Mouse (Mus musculus): ENCODE measurements around the gene Adcy7.

The Adcy7 gene

DNA sequence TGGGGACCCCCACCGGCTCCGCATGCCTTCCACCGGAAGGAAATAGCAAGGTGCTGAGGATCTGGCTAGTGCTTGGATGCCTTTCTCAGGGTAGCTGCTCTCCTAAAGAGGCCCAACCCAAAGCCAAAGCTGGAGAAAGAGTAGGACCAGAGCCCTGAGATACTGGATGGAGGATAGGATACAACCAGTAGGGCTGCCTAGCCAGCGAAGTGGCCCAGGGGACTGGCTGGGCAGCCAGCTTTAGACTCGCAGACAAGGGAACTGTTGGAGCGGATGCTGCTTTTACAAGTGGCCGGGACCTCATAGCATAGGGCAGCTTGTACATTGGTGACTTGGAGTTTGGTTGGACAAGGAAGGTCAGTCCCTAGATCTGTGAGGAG is 838 bp downstream of the Adcy7 start:
- DNase-seq (ENCODE audit: low read depth, low spot score): no peak

DNA sequence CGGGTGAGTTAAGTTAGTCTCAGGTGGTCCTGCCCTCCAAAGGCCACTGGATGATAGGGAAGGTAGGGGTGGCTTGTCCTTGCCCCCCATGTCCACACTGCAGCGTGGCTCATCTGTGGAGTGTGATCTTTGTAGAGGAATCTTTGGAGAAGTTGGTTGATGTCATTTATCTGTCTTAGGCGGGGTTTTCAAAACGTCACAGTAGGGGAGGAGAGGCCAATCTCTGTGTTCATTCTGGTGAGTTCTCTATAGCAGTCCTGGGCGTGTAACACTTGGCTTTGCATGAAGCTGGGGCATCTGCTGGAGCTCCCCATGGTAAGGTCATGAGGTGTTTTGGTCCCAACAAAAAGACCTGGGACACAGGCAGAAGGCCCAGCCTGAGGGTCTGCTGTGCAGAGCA is 1.9 kb downstream of the Adcy7 start:
- no peak for DNase-seq (ENCODE audit: low read depth, low spot score)

DNA sequence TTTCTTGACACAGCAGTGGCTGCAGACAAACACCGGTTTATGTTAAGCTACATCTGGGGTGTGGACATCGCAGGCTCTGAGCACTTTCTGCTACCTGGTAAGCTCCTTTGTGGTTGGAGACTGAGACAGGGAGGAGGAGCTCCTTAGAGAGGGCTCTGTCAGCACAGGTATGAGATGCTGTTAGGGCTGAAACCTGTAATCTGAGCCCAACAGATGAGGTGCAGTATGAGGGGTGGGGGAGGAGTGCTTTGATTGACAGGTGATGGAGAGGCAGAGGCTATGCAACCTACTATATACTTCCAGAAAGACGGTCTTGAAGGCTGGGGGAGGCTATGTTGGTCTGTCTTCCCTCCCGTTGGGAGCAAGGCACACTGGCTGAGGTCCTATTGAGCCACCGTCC is 7.0 kb downstream of the Adcy7 start:
- DNase-seq (ENCODE audit: low read depth, low spot score): no peak

DNA sequence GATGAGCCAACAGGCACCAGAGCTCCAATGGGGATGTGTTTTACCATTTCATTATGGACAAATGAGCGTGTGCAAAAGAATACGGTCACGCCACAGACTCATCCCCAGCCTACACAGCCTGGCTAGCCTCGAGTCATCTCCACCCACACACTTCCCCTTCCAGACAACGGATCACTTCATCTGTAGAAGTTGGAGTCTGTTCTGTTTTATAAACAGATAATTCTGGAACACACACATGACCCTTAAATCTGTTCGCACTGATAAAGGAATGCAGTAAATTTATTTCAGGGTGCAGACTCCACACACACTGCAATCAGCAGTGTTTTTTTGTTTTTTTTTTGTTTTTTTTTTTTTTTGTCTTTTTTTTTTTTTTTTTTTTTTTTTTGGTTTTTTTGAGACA is 7.5 kb downstream of the Adcy7 start:
- no peak for DNase-seq (ENCODE audit: low read depth, low spot score)

DNA sequence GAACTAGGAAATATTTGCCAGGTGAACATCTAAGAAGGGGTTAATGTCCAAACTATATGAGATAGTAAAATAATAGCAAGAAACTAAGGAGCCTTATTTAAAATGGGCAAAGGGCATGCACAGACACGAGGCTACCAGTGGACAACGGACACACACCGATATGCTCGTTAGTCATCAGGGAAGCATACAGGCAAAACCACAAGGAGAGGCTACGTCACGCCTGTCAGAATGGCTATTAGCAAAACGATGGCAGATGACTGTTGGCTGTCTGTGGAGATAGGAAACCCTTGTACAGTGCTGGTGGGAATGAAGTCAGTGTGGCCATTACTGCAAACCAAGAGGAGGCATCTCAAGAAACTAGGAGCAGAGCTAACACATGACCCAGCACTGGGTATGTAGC is 8.7 kb downstream of the Adcy7 start:
- DNase-seq (ENCODE audit: low read depth, low spot score): no peak

DNA sequence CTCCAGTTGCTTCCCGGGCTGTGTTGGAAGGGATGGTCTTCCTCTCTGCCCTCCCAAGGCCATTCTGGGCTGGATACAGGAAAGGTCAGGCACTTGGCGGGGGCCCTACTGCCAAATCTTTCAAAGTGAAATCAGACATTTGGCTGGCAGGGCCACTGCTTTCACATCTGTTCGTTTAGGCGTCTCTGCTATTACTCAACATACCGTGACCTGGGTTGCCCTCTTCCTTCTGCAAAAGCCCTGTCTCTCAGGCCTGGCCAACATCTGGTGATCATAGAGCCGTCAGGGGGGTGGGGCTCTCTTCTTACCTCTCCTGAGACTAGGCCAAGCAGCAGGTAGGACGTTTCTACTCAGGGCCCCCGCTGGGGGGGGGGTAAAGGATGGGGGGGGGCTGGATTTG is 10.5 kb downstream of the Adcy7 start:
- DNase-seq (ENCODE audit: low read depth, low spot score): no peak

DNA sequence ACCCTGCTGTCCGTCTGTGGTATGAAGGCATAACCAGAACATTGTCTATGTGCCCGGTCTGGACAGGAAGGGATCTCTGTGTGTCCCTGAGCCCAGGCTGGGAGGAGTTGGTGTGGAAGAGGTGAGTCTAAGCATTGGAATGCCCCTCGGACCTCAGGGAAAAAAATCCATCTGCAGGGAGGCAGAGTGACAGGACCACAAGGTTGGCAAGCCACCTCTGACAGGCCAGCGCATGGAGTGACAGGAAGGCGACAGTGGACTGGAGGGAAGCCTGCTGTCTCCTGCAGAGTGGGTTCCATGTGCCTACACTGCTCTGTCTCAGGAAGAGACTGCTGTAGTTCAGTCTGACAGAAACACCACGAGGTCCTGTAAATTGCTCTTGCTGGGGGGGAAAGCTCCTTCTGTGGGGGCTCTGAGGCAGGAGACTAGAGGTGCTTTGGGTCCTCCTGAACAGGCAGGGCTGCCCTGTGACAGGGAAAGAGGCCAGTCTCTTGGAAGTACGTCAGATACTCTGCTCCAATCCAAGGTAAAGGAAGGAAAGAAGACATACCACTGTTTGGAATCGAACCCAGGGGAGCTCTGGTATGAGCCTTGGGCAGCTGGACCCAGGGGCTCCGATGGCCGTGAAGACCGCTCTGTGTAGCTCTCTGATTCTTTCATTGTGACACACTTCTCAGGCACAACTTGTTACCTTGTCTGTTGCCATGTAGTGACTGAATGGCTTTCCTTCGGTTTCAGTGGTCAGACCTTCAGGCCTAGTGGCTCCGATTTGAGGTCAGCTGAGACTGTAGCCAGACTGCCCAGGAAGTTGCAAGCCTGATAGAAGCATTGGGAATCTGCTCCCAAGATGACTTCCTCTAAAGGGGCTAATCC is 11.3 kb downstream of the Adcy7 start:
- no peak for DNase-seq (ENCODE audit: low read depth, low spot score)

DNA sequence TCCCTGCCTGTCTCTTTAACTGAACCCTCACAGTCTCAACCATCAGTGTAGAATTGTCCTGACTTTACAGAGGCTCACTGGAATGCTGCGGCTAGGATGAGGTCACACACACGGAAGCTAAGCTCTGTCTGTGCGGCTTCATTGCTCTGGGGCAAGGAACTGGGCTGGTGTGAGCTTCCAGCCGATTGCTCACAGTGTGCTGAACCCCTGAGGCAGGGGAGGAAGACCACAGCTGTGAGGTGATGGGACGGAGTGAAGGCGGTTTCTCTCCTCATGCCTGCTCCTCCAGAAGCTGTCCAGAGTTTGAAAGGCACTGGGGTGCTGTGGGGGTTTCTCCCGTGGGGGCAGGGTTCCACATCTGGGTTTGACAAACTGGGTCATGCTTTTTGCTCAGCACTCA is 12.5 kb downstream of the Adcy7 start:
- DNase-seq (ENCODE audit: low read depth, low spot score): no peak

DNA sequence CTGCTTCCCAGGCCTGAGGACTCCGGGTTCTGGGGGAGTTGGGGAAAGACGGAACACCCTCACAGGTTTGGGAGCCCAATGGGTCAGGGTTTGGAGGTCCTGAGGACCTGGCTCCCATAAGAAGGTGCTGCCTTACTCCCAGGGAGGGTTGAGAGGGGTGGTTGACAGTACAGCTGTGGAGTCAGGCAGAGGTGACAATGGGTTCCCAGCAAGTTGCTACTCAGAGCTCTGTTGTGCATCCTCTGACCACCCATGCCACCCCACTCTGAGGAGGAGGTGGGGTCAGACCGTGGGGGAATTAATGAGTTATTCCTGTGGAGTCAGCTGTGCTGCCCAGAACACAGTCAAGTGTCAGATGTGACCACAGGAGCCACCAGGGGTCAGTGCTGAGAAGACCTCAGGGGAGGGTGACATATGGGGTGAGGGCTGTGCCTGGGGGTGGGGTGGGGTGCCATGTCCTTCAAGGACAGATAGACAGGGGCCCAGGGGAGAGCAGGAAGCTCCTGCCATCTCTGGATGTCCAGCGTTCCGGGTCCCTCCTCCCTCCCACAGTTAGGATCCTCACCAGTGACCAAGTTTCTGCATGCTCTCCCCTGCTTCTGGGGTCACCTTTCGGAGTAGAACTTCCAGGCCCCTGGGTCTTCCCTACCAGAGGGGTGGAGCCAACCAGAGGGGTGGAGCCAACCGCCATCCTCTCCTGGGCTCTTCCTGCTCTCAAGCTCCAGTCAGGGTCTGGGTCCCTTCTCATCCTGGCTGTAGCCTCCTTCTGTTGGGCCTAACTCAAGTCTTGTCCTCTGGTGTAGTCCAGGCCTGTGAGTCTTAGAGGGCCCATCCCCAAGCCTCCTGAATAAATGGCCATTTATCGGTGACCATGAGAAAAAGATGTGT is 13.5 kb downstream of the Adcy7 start:
- DNase-seq (ENCODE audit: low read depth, low spot score): no peak

DNA sequence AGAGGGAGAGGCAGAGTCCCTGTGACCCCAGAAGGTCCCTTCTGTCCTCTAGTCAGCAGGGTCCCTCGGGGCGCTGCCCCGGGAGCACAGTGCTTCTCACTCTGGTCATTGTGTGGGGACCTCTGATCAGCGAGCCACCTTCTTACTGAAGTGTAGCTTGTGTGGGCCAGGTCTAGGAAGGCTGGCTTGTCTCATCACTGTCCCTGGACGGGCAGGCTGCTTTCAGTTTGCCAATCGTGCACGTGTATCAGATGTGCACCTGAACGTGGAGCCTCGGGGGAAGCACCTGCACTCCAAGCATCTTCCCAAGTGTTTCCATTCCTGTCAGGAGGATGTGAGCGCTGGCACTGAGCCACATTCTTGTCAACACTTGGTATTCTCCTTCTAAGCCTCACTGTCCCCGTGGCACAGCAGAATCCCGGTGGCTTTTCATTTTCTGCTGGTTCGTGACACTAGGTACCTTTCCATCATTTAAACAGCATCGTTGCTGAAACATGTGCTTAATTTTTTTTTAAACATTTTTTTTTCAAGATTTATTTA is 14.3 kb downstream of the Adcy7 start:
- DNase-seq (ENCODE audit: low read depth, low spot score): no peak

DNA sequence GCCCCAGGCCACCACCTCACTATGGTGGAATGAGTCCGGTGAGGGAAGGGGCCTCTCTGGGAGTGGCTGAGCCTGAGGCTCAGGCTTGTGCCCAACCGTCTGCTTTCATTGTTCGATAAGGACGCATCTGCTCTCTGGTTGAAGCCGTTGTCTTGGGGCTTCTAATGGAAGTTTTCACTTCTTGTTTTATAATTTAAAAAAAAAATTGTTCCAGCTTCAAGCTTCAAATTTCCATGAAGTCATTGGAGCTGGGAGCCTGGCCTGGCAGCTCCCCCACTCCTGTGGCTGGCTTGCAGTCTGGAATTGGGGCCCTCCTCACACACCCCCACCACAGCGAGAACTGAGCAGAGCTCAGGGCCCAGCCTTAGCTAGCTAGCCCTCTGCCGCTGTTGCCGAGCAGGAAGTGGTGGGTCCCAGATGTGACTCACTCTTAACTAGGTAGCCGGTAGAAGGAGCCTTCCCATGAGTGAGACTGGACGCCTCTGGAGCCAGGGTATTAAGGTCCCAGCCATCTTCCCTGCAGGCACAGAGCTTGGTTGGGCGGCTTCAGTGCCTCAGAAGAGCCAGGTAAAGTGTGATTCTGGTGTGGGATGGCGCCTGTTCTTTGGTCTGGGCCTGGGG is 16.5 kb downstream of the Adcy7 start:
- DNase-seq (ENCODE audit: low read depth, low spot score): no peak

DNA sequence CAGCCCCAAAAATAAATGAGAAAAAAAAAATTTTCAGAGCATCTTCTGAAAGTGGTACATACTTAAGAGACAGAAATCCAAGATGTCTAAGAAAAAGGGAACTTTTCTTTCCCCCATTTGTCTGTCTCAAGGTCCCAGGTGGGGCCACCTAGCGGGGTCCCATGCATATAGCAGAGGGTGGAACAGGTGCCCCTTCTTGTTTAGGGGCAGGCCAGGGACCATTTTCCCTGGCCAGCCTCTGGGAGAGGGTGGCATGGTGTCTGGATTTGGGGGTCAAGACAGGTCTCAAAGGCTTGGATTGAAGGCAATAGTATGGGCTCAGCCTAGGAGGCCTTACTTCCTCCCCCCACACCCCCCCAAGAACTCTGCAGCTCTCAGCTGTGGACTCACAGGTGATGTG is 17.7 kb downstream of the Adcy7 start:
- no peak for DNase-seq (ENCODE audit: low read depth, low spot score)

DNA sequence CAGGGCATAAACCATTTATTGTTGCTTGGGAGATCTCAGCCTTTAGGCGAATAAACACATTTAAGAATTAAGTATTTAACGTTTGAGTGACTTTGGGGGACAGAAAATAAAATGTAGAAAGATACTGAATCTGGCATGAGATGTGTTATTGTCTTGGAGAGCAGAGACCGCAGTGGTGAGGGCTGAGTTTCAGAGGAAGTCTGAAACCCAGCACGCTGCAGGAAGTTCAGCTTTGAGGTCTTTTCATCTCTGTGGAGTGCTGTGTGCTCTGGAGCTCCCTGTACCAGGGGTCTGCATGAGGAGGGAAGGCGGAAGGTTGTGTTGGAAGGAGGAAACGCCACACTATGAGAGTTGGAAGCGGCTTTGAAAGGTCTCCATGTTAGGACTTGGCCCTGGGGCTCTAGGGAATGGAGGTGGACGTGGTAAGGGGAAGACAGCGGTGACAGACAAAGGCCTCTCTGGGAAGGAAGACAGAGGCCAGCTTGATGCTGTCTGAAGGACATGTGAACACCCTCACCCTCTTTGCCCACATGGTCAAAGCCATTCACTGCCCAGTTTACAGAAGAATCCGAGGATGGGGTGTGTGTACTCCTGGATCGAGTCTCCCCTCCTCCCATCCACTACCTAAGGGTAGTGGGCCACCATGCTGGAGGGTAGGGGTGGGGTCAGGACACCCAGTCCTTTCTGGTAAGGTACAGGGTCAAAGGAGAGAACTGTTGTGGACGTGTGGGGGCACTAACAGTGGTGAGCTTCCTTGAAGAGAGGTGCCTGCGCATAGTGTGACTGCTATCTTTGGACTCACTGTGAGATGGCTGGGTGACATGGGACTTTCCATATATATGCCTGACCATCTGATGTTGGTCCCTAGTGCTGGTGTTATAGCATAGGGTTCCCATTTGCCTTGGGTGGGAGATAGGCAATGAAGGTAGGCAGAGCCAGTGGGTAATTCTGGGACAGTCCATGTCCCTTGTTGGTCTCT is 18.4 kb downstream of the Adcy7 start:
- no peak for DNase-seq (ENCODE audit: low read depth, low spot score)

DNA sequence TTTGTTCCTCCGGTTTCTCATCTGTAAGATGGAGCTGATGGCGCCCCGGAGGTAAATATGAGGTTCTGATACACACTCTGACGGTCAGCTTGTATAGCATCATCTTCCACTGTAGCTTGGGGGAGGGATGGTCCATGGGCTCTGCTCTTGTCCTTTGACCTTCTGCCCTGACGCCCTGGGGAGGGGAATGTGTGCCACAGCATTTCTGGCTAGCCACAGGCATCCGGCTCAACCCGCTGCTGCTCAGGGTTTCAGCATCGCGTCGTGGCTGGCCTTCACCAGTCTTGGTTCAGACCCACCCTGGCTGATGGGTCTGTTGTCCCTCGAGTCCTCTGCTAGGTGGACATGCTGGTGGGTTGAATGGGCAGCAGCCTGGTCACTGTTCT is 19.1 kb downstream of the Adcy7 start:
- no peak for DNase-seq (ENCODE audit: low read depth, low spot score)

DNA sequence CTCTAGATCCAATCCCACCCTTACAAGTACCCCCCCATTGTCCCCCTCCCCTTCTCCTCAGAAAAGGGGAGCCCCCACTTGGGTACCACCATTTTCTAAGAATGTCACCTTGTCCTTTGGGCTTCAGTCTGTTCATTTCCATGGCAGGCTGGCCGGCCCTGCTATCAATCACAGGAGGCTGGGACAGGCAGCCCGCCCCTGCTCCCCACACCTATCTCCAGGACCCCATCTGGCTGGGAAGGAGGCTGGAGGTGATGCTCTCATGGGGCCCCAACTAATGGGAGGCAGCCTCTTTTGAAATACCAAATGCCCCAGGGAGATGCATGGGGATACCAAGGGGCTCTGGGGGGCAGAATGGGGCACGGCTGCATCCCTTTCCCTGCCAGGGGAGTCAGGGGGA is 20.7 kb downstream of the Adcy7 start:
- no peak for DNase-seq (ENCODE audit: low read depth, low spot score)

DNA sequence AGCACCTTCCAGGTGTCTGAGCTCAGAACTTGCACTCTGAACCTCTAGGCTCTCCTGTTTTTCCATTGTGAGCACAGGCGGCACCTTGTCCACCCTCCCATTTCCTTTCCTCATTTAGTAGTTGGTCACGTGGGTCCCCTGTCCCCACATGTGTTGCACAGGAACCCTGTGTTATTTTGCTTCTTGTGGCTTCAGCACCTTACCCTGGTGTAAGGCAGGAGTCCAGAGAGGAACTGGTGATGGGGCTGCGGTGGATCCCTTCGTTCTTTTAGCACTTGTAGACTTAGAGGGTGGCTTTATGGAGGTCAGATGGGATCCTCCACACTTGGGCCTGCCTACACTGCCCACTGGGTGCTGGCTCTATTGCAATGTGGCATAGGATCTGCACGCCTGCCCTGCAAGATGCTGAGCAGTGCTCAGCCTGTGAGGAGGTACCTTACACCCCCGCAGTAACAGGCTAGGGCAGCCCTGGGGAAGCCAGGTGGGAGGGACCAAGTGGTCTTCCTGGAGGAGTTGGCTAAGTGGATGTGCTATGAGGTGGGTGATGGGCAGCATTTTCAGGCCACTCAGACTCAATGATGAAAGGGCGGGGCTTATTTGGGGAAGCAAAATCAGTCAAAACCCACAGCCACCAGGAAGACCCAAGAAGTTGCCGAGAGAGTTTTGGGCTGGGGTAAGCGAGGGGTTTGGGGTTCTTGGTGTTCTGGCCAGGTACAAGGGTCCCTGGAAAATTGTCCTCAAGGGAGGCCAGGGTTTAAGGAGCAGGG is 21.6 kb downstream of the Adcy7 start:
- no peak for DNase-seq (ENCODE audit: low read depth, low spot score)

DNA sequence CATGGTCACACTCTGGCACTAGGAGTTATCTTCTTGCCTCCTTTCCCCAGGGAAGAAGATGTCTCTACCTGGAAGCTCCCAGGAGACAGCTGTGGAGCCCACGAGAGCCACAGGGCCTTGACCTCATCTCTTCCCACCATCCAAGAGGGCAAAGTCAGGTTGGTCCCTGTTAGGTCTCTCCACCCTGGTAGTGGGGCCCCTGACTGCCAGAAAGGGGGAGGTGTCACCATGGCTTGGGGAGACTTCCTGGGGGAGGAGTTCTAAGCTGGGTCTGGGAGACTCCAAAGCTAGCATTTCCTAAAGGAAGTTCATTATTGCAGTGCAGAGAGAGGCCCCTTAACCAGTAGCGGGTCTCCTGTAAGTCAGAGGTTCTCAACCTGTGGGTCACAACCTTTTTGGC is 22.8 kb downstream of the Adcy7 start:
- no peak for DNase-seq (ENCODE audit: low read depth, low spot score)

DNA sequence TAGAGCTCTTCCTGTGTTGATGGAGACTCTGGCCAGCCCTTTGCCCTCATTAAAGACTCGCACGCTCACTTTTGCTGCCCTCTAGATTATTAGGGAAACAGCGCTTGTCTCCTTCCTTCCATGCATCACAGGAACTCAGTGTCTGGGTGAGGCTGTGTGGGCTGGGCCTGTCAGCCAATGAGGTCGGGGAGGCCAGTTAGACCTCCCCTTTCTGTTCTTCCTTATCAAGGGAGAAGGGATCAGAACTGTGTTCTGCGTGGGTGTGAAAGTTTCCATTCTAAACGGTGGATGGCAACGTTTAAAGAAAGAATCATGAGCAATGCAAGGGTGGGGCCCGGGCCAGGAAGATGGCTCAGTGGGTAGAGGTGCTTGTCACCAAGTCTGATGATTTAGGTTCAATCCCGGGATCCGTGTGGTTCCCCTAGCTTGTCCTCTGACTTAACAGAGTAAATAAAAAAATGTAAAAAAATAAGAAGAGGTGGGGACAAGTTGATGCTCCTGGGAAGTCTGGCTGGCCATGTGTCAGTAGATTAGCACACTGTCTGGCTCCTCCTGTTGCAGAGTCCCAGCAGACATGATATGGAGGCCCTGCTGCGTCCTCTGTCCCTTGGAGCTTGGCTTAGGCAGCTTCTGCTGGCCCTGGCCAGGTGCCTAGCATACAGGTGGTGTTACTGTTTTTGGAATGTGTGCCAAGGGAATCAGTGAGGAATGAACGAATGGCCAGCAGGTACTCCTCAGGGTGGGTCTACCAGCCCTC is 26.0 kb downstream of the Adcy7 start:
- no peak for DNase-seq (ENCODE audit: low read depth, low spot score)

DNA sequence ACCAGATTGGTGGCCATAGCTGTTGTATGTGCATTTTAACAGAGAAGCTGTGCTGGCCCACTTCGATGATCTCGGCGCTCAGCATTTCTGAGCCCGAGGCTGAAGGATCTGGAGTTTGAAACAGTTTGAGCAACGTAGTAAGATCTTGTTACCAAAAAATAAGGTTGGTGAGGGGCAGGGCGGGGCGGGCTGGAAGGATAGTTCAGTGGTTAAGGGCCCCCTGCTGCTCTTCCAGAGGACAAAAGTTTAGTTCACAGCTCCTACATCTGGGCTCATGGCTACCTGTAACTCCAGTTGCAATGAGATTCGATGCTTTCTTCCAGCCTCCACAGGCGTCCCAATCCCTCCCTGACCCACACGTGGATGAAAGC is 26.5 kb downstream of the Adcy7 start:
- DNase-seq (ENCODE audit: low read depth, low spot score): no peak

All from c-Kit-negative CD71-positive TER-119-positive erythroid progenitor cells, embryonic 14.5 days (primary cell).